Mouse (Mus musculus): ENCODE data around the gene Nacc2.

Nacc2 gene

GRCm38 (mm10) chr2:26099851-26100250 lies 23.2 kb downstream of the Nacc2 start:
- no peak for DNase-seq (ENCODE audit: low read depth, low spot score)

- no peak for DNase-seq (ENCODE audit: low read depth, low spot score)
Observed at GRCm38 (mm10) chr2:26099260-26099659, 23.8 kb downstream of the Nacc2 start.

- no peak for DNase-seq (ENCODE audit: low read depth, low spot score)
Observed at GRCm38 (mm10) chr2:26093897-26094296, 29.1 kb downstream of the Nacc2 start.

- peak; percentile 84 for DNase-seq (ENCODE audit: low read depth, low spot score)
Observed at GRCm38 (mm10) chr2:26091771-26092393, 31.1 kb downstream of the Nacc2 start.

- no peak for DNase-seq (ENCODE audit: low read depth, low spot score)
Observed at GRCm38 (mm10) chr2:26090876-26091770, 31.9 kb downstream of the Nacc2 start.

GRCm38 (mm10) chr2:26089005-26089404 lies 34.0 kb downstream of the Nacc2 start:
- DNase-seq (ENCODE audit: low read depth, low spot score), result no peak

- no peak for DNase-seq (ENCODE audit: low read depth, low spot score)
Observed at GRCm38 (mm10) chr2:26086926-26087600, 36.0 kb downstream of the Nacc2 start.

GRCm38 (mm10) chr2:26086505-26086904 lies 36.5 kb downstream of the Nacc2 start:
- DNase-seq (ENCODE audit: low read depth, low spot score), result no peak

GRCm38 (mm10) chr2:26082883-26083282 lies 40.1 kb downstream of the Nacc2 start:
- no peak for DNase-seq (ENCODE audit: low read depth, low spot score)

GRCm38 (mm10) chr2:26080830-26081229 lies 42.2 kb downstream of the Nacc2 start:
- DNase-seq (ENCODE audit: low read depth, low spot score), result no peak

GRCm38 (mm10) chr2:26079409-26079808 lies 43.6 kb downstream of the Nacc2 start:
- DNase-seq (ENCODE audit: low read depth, low spot score), result no peak

- no peak for DNase-seq (ENCODE audit: low read depth, low spot score)
Observed at GRCm38 (mm10) chr2:26077068-26077467, 46.0 kb downstream of the Nacc2 start.

- no peak for DNase-seq (ENCODE audit: low read depth, low spot score)
Observed at GRCm38 (mm10) chr2:26076121-26076520, 46.9 kb downstream of the Nacc2 start.

GRCm38 (mm10) chr2:26074551-26074950 lies 48.5 kb downstream of the Nacc2 start:
- no peak for DNase-seq (ENCODE audit: low read depth, low spot score)

- no peak for DNase-seq (ENCODE audit: low read depth, low spot score)
Observed at GRCm38 (mm10) chr2:26068592-26068991, 54.4 kb downstream of the Nacc2 start.

GRCm38 (mm10) chr2:26068175-26068574 lies 54.8 kb downstream of the Nacc2 start:
- no peak for DNase-seq (ENCODE audit: low read depth, low spot score)

- peak; percentile 94 for DNase-seq (ENCODE audit: low read depth, low spot score)
Observed at GRCm38 (mm10) chr2:26066527-26066926, 56.5 kb downstream of the Nacc2 start.

GRCm38 (mm10) chr2:26062742-26063427 lies 60.1 kb downstream of the Nacc2 start:
- DNase-seq (ENCODE audit: low read depth, low spot score), result no peak

GRCm38 (mm10) chr2:26062241-26062640 lies 60.8 kb downstream of the Nacc2 start:
- DNase-seq (ENCODE audit: low read depth, low spot score), result no peak

- peak; percentile 65 for DNase-seq (ENCODE audit: low read depth, low spot score)
Observed at GRCm38 (mm10) chr2:26061018-26061666, 61.9 kb downstream of the Nacc2 start.

- no peak for DNase-seq (ENCODE audit: low read depth, low spot score)
Observed at GRCm38 (mm10) chr2:26057053-26057452, 66.0 kb downstream of the Nacc2 start.

All from telencephalon, adult 2 months (tissue).